Mouse (Mus musculus): ENCODE measurements at regions not wholly inside any gene's neighbourhood (a gene's known extent, or its start where the extent isn't known, plus 50 kb on each side); places are given as distances from the start of the nearest gene placed in this dataset.
"Not testable (repeated sequence)": the region's sequence is repeated elsewhere in the genome, so short reads cannot be mapped to it uniquely, and the experiment has no call there.

DNA sequence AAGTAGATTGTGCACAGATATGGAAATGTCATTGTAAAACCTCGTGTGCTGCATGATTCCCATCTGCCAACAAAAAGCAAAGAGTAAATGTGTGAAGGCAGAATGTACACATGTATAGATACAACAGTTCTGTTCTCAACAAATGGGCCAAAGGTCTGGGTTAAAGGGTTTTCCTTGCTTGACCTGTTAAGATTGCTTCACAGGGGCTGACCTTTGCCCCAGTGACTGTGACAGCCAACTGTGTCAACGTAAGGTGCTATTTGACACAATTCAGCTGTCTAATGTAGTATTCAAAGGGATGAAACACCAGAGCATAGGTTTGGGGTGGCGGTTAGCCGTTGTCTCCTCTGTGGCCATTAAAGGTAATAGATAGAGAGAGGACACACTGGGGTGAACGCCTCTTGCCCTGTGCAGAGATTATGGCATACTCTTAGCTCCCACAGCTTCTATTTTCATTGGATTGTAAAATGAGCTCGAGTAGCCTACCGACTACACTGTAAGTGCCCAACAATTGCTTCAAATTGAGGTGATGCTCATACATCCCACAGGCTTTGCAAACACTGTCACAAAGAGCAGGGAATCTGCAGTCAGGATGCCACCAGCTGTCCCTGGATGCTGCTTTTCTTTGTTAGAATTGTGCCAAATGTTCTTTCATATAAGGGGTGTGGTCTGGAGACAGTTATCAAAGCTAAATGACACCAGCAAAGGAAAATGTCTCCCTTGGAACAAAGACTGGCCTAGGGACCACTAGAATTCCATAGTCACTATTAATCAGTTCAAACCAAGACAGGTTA is 513.0 kb upstream of the Gulo start:
- H3K36me3 ChIP-seq, result no peaks in the 10 kb centered on the region
- H3K4me3 ChIP-seq, result no peak overlapping the region
- no peak overlapping the region for H3K9ac ChIP-seq
- ATAC-seq (ENCODE audit: low read depth), result no peak
- H3K27ac ChIP-seq (replicated peaks), result peak overlapping the region; percentile 57
- H3K4me1 ChIP-seq (replicated peaks), result peaks cover 11% of the 10 kb centered on the region; the same call in 1 of the 2 replicates
- no peaks in the 10 kb centered on the region for H3K9me3 ChIP-seq
- 41% methylated on average over 7 of the region's 7 CpGs for WGBS
- no peaks in the 10 kb centered on the region for H3K27me3 ChIP-seq
- no peak overlapping the region for H3K4me2 ChIP-seq

DNA sequence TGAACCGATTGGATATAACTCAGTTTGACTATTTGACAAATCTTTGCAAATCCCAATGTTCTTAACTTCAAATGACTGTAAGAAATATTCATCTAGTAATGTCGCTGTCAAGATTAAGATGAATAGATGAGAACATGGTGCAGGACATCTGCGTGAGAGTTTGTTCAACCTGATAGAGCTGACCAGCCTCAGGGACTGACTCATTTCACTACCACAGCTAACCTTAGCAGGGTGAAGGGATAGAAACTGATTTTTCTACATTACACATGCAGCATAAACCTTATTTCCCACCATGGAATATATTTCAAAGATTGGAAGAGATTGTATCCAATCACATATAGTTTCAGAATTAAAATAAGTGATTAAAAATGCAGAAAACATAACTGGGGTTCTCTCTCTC is 507.8 kb upstream of the Gulo start:
- 91% methylated on average over 3 of the region's 3 CpGs for WGBS
- Histone ChIP-seq H3K27me3 (no peaks in the 10 kb centered on the region), H3K9me3 (no peaks in the 10 kb centered on the region), H3K27ac (replicated peaks) (no peak overlapping the region), H3K4me3 (no peak overlapping the region), H3K4me1 (replicated peaks) (0 out of 2 replicates have a peak, but pooled peaks cover under 1% of the 10 kb centered on the region), H3K4me2 (no peak overlapping the region), H3K36me3 (no peaks in the 10 kb centered on the region), H3K9ac (no peak overlapping the region)
- no peak for ATAC-seq (ENCODE audit: low read depth)

DNA sequence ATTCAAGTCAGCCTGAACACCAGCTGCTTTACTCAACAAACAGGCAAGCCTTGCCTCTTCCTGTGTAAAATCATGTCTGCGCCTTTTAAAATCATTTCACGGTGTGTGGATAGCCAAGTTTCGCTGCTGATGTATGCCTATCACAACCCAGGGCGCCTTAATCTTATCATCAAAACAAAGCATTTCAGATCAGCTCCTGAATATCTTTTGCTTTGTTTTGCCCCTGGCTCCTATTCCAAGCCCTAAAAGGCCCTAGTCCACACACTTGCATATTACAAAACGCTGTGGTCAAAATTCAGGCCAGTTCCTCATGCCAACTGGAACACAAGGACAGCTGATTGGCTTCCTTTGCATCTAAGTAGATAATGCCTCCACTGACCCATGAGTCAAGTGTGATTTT is 501.7 kb upstream of the Gulo start:
- no peak for ATAC-seq (ENCODE audit: low read depth)
- Histone ChIP-seq H3K27me3 (no peaks in the 10 kb centered on the region), H3K27ac (replicated peaks) (no peak overlapping the region), H3K4me1 (replicated peaks) (no peaks in the 10 kb centered on the region), H3K9ac (no peak overlapping the region), H3K4me3 (no peak overlapping the region), H3K4me2 (no peak overlapping the region), H3K36me3 (no peaks in the 10 kb centered on the region), H3K9me3 (no peaks in the 10 kb centered on the region)
- 82% methylated on average over 5 of the region's 5 CpGs for WGBS

DNA sequence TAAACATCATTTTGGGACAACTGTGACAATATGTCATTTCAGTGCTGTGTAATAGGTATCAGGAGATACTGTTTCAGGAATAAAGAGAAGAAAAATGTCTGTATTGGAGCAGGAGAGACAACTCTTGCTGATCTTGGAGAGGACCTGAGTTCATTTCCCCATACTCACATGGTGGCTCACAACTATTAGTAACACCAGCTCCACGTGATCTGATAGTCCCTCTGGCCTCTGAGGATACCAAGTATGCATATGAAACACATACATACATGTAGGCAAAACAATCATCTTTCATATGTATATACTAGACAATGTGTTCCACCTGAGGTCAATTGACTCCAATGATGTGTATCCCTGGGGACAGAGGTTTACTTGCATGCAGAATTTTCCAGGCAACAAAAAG is 501.2 kb upstream of the Gulo start:
- Histone ChIP-seq H3K4me1 (replicated peaks) (no peaks in the 10 kb centered on the region), H3K4me3 (no peak overlapping the region), H3K4me2 (no peak overlapping the region), H3K27me3 (no peaks in the 10 kb centered on the region), H3K9ac (no peak overlapping the region), H3K27ac (replicated peaks) (no peak overlapping the region), H3K9me3 (no peaks in the 10 kb centered on the region), H3K36me3 (no peaks in the 10 kb centered on the region)
- WGBS, result 60% methylated on average over 1 of the region's 1 CpGs
- no peak for ATAC-seq (ENCODE audit: low read depth)

DNA sequence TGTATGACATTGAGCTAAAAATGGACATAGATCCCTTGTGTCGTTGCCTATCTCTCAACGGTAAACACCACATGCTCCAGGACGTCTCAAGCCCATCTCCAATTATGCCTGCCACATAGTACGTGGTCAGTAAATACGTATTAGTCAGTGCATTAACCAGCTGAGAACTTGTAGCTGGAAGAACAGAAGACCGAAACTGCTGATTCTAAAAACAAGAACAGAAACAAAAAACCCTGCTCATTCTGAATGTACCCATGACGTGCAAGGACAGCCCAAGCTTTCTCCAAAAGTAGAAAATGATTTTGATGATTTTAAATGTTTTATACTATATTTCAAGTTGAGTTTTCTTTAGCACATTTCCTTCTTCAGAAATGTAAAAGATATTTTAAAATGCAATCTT is 500.7 kb upstream of the Gulo start:
- no peak overlapping the region for H3K4me2 ChIP-seq
- no peaks in the 10 kb centered on the region for H3K27me3 ChIP-seq
- H3K4me3 ChIP-seq, result no peak overlapping the region
- H3K4me1 ChIP-seq (replicated peaks), result no peaks in the 10 kb centered on the region
- H3K9me3 ChIP-seq, result no peaks in the 10 kb centered on the region
- no peak overlapping the region for H3K27ac ChIP-seq (replicated peaks)
- H3K9ac ChIP-seq, result no peak overlapping the region
- ATAC-seq (ENCODE audit: low read depth), result no peak
- WGBS, result 92% methylated on average over 7 of the region's 7 CpGs
- H3K36me3 ChIP-seq, result no peaks in the 10 kb centered on the region

DNA sequence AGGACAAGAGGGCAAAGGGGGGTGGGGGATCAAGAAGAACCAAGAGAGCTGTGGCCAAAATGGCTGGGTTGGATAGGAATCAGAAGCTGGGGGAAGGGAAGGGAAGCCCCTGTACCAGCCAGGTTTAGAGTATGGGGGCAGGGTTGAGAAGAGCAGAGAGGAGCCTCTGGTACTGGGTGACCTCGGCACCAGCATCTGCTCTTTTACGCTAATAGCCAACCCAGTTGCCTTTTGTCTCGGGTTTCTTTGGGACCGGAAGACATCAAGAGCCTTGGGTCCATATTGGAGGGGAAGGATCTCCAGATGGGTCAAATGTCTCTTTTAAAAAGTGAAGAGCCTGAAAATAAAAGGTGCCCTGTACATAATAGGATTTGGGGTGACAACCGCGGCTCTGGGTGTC is 493.0 kb upstream of the Gulo start:
- no peak overlapping the region for H3K4me3 ChIP-seq
- 90% methylated on average over 6 of the region's 6 CpGs for whole genome bisulfite sequencing
- no peak overlapping the region for H3K4me2 ChIP-seq
- no peak overlapping the region for H3K9ac ChIP-seq
- no peaks in the 10 kb centered on the region for H3K27me3 ChIP-seq
- no peak for ATAC-seq (ENCODE audit: low read depth)
- H3K9me3 ChIP-seq, result no peaks in the 10 kb centered on the region
- H3K4me1 ChIP-seq (replicated peaks), result peaks cover 15% of the 10 kb centered on the region
- no peak overlapping the region for H3K27ac ChIP-seq (replicated peaks)
- H3K36me3 ChIP-seq, result no peaks in the 10 kb centered on the region

DNA sequence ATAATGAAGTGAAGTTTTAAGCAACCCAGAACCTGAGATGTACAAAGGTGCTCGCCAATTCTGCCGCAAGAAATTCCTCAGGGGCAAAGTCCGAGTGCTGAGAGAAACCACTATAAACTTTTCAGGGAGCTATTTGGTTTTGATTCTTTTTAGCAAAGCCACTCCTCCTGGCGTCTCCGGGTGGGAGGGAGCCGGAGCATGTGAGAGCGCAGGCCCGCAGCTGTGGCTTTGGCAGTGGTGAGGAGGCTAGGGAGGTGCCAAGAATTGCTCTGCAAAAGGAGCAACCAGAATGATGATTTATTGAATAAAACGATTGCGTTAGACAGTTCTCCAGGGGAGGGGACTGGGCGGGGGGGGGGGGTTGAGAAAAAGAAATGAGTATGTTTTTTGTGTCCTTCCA is 490.9 kb upstream of the Gulo start:
- Histone ChIP-seq H3K4me3 (no peak overlapping the region), H3K4me1 (replicated peaks) (peaks cover 32% of the 10 kb centered on the region), H3K4me2 (peak overlapping the region; percentile 17; the same call in 1 of the 2 replicates), H3K27me3 (no peaks in the 10 kb centered on the region), H3K9me3 (no peaks in the 10 kb centered on the region), H3K36me3 (no peaks in the 10 kb centered on the region), H3K27ac (replicated peaks) (peak overlapping the region; percentile 59), H3K9ac (no peak overlapping the region)
- WGBS, result 14% methylated on average over 11 of the region's 11 CpGs
- peak; percentile 60; the same call in 1 of the 2 replicates for ATAC-seq (ENCODE audit: low read depth)

DNA sequence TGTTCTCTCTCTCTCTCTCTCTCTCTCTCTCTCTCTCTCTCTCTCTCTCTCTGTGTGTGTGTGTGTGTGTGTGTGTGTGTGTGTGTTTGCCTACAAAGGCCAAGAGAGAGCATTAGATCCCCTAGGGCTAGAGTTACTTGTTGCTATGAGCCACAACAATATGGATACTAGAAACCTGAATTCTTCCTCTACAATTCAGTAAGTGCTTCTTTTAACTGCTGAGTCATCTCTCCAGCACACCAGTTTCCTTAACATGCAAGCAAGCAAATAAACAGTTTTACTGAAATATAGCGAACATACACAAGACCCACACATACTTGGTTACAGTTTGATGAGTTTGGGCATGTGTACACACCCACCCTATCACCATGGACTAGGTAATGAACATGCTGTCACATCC is 486.1 kb upstream of the Gulo start:
- Histone ChIP-seq H3K9ac (no peak overlapping the region), H3K36me3 (no peaks in the 10 kb centered on the region), H3K4me2 (peak overlapping the region; percentile 37), H3K9me3 (no peaks in the 10 kb centered on the region), H3K27ac (replicated peaks) (peak overlapping the region; percentile 97), H3K4me3 (no peak overlapping the region), H3K27me3 (no peaks in the 10 kb centered on the region), H3K4me1 (replicated peaks) (peaks cover 47% of the 10 kb centered on the region)
- peak; percentile 30; the same call in 1 of the 2 replicates for ATAC-seq (ENCODE audit: low read depth)
- WGBS, result 85% methylated on average over 1 of the region's 1 CpGs

DNA sequence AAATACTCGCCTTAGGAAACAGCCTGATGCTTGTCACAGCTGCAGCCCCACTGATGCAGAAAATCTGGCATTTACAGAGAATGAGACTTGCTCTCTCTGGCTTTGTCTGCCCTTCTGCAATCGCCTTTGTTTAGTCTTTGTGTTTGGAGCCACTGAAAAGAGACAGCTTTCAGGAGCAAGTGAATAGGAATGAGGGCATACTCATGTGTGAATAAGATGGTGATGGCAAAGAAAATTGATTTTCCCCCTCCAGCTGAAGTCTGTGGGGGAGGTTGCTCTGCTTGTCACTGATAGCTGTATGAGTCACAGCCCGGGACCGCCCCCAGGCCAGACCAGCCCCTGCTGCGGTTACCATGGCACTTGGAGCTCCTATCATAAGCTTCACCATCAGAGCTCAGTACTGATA is 485.5 kb upstream of the Gulo start:
- peak; percentile 98 for ATAC-seq (ENCODE audit: low read depth)
- H3K4me2 ChIP-seq, result peak overlapping the region; percentile 37
- no peaks in the 10 kb centered on the region for H3K36me3 ChIP-seq
- WGBS, result 4% methylated on average over 5 of the region's 5 CpGs
- peak overlapping the region; percentile 97 for H3K27ac ChIP-seq (replicated peaks)
- H3K4me1 ChIP-seq (replicated peaks), result peaks cover 41% of the 10 kb centered on the region
- H3K9ac ChIP-seq, result peak overlapping the region; percentile 62
- no peaks in the 10 kb centered on the region for H3K9me3 ChIP-seq
- no peaks in the 10 kb centered on the region for H3K27me3 ChIP-seq
- H3K4me3 ChIP-seq, result no peak overlapping the region

DNA sequence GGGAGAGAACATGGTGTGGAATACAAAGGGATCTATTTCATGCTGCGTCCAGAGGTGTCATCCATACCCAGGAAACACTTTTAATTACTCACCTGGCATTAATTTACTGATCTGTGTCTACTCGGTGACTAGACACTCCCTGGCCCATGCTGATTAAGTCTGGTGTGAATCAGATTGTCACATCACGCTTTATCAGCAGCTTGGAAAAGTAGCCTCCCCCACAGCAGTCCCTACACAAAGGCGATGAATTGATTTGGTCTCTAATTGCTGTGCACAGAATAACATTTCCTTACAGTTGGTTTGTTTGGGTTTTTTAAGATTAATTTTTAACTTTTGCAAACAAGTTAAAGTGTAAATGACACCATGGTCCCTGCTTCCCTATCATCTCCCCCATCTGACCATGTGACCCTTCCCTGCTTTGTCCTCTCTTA is 484.7 kb upstream of the Gulo start:
- Histone ChIP-seq H3K27me3 (no peaks in the 10 kb centered on the region), H3K4me2 (peak overlapping the region; percentile 37), H3K4me3 (no peak overlapping the region), H3K9me3 (no peaks in the 10 kb centered on the region), H3K4me1 (replicated peaks) (peaks cover 41% of the 10 kb centered on the region), H3K36me3 (no peaks in the 10 kb centered on the region), H3K27ac (replicated peaks) (peak overlapping the region; percentile 97), H3K9ac (peak overlapping the region; percentile 62)
- ATAC-seq (ENCODE audit: low read depth), result peak; percentile 46; the same call in 1 of the 2 replicates
- WGBS, result 16% methylated on average over 4 of the region's 4 CpGs

DNA sequence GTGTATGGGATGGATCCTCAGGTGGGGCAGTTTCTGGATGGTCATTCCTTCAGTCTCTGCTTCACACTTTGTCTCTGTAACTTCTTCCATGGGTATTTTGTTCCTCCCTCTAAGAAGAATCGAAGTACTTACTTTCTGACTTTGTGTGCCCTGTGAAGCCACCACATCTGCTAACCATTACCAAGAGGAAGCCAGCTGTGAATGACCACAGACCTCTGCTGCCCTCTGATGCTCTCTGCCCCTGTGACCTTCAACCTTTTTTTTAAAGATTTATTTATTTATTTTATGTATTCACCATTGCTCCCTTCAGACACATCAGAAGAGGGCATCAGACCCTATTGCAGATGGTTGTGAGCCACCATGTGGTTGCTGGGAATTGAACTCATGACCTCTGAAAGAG is 475.7 kb upstream of the Gulo start:
- not testable (repeated sequence) for ATAC-seq (ENCODE audit: low read depth); H3K27me3 ChIP-seq; H3K4me2 ChIP-seq; H3K9ac ChIP-seq; H3K9me3 ChIP-seq; H3K4me1 ChIP-seq (replicated peaks); H3K27ac ChIP-seq (replicated peaks); H3K4me3 ChIP-seq; H3K36me3 ChIP-seq
- 79% methylated on average over 1 of the region's 1 CpGs for WGBS

DNA sequence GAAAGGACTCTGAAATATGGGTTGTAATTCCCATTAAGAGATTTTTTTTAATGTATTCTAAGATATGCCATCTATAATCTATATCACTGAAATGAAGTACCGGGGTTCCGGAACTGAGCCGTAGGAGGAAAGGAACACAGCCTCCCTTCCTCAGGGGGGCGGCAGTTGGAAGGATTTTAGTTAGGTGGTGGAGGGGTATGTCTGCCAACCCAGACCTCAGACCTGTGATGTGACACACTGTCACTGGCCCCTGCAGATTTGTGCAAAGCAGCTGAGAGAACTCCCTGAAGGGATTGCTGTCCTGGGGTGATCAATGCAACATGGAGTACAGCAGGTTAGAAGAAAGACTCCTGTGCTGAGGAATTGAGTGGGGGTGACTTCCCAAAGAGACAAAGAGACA is 470.2 kb upstream of the Gulo start:
- Histone ChIP-seq H3K36me3 (no peaks in the 10 kb centered on the region), H3K4me3 (no peak overlapping the region), H3K9me3 (peaks cover 10% of the 10 kb centered on the region; the same call in 1 of the 2 replicates), H3K9ac (no peak overlapping the region), H3K4me2 (no peak overlapping the region), H3K27me3 (no peaks in the 10 kb centered on the region), H3K27ac (replicated peaks) (no peak overlapping the region), H3K4me1 (replicated peaks) (peaks cover 12% of the 10 kb centered on the region)
- no peak for ATAC-seq (ENCODE audit: low read depth)
- WGBS, result 90% methylated on average over 4 of the region's 4 CpGs

DNA sequence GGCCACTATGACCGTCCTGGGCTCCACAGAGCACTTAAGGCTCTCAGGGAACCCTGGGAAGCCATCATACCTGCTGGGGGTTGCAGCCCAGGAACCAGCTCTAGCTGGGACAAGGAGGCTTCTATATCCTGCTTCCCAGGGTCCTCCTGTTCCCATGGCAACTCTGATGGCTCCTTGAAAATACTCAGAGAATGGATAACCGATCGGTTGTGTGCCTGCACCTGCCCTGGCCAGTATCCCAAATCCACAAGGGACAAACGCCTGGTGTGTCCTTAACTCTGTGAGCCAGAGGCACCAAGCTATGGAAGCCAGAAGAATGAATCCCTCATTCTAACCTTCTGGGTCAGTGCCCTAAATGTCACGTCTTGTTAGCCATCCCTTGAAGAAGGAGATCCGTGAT is 469.6 kb upstream of the Gulo start:
- ATAC-seq (ENCODE audit: low read depth), result peak; percentile 50
- Histone ChIP-seq H3K4me1 (replicated peaks) (peaks cover 12% of the 10 kb centered on the region), H3K4me3 (no peak overlapping the region), H3K9me3 (peaks cover 10% of the 10 kb centered on the region; the same call in 1 of the 2 replicates), H3K36me3 (no peaks in the 10 kb centered on the region), H3K27me3 (no peaks in the 10 kb centered on the region), H3K9ac (no peak overlapping the region), H3K4me2 (no peak overlapping the region), H3K27ac (replicated peaks) (no peak overlapping the region)
- 32% methylated on average over 6 of the region's 6 CpGs for WGBS
